Mouse (Mus musculus): Measurements from ENCODE around the gene Fam171a1.

GRCm38 (mm10) chr2:3176751-3177150 is 62.7 kb downstream of the Fam171a1 start:
- no peak for TF ChIP-seq TAL1 (IDR thresholded peaks at IDR 0.05; ENCODE audit: low read length)
- TF ChIP-seq GATA1 (IDR thresholded peaks at IDR 0.05; ENCODE audit: low read length), result no peak
